ENCODE assay signal across 8 mouse cellular contexts in the genomic region with DNA sequence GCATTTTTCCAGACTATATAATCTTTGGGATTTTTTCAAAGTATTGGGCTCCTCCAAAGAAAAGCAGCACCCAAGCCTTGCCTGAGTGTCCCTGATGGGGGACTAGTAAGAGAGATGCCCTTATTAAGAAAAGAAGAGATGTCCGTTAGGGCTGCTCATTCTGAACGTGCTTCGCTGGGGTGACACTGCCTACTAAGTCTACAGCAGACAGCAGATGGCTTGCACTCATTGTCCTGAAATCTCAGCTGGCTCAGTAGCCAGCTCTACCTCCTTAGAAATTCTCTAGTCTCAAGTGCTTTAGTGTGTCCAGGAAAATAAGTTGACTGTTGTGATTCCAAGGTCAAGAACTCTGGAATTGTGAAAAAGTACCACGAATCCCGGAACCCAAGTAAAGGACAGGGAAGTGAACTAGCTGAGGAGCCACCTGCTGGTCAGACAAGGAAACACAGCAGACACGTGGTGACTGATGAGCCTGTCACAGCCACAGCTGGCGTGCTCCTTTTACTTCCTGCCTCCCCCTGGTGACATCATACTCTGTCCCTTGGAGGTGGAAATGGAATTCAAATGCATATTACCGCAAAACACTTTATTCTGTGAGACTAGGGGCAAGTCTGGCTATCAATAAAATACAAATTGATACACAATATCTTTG.
DNase-seq lines count a peak whose midpoint lies in the region; ATAC-seq and TF ChIP-seq lines count a peak whose summit lies in the region.
"Had no signal": no experiment of that assay in that cellular context is flagged by ENCODE, and none has a peak within 500 bp of the region (broad histone marks: within the 10 kb centered on the region; RNA-seq: fewer than 3 reads in every experiment).

No protein-coding gene starts in this region.

- no peak overlapping the region for H3K9ac ChIP-seq in kidney, embryonic 15.5 days
- H3K9ac ChIP-seq in lung, embryonic 16.5 days (ENCODE audit: low read length) = no peak overlapping the region
- H3K9ac ChIP-seq: hindbrain, embryonic 15.5 days had no signal

- H3K4me3 ChIP-seq in kidney, embryonic 15.5 days (replicated peaks) = no peak overlapping the region
- H3K4me3 ChIP-seq in lung, embryonic 16.5 days (ENCODE audit: low read length) = no peak overlapping the region
- H3K4me3 ChIP-seq: hindbrain, embryonic 15.5 days had no signal

- no peak overlapping the region for H3K4me2 ChIP-seq in kidney, embryonic 15.5 days
- no peak overlapping the region for H3K4me2 ChIP-seq in lung, embryonic 16.5 days (ENCODE audit: low read depth, low read length)
- H3K4me2 ChIP-seq: hindbrain, embryonic 15.5 days had no signal

- DNase-seq in CD4-positive, CD25-positive, alpha-beta regulatory T cell, adult 2 months (ENCODE audit: low read depth, low spot score) = peak; percentile 89
- peak; percentile 6 for DNase-seq in Patski (ENCODE audit: low read depth, low spot score)
- peak; percentile 65 to 69 for DNase-seq in cerebellum, postnatal 10 days
- peak; percentile 13 to 17 for DNase-seq in gastrocnemius, postnatal 36 days
- peak; percentile 29 to 41 for DNase-seq in right cerebral cortex, adult 2 months (ENCODE audit: low spot score in 2 of 2)

- peak; percentile 80 for ATAC-seq in Patski
- ATAC-seq in kidney, embryonic 15.5 days (replicated peaks; ENCODE audit: low FRiP score) = peak; percentile 78
- peak; percentile 60 for ATAC-seq in lung, embryonic 16.5 days (ENCODE audit: low read depth)

- CTCF ChIA-PET in Patski (lab: Charles Lee) = interaction anchor here (0.9 to 5.4 kb wide), 7 partner anchors 12 to 233 kb away, joined by 3 to 32 read pairs (median 4); a partner anchor contains a TSS

- in situ Hi-C loops in Patski (cut with MboI; ENCODE audit: low pct_unique_long_range_greater_than_20kb) = loop anchor here (10.0 kb wide), 2 partner anchors 78 to 228 kb away; a partner anchor contains a TSS

- POLR2A ChIA-PET in Patski (lab: Charles Lee) = no interaction called here

- H3K27me3 ChIP-seq in Patski = peaks cover 21% of the 10 kb centered on the region
- H3K27me3 ChIP-seq in kidney, embryonic 15.5 days = no peaks in the 10 kb centered on the region
- H3K27me3 ChIP-seq in lung, embryonic 16.5 days (ENCODE audit: control insufficient read depth, insufficient read depth, low read depth, low read length) = no peaks in the 10 kb centered on the region
- H3K27me3 ChIP-seq: hindbrain, embryonic 15.5 days had no signal

- WGBS in kidney, embryonic 15.5 days = 50% methylated on average over 8 of the region's 8 CpGs
- WGBS in lung, embryonic 16.5 days = 47% methylated on average over 8 of the region's 8 CpGs

- no peaks in the 10 kb centered on the region for H3K9me3 ChIP-seq in kidney, embryonic 15.5 days (replicated peaks)
- H3K9me3 ChIP-seq in lung, embryonic 16.5 days (ENCODE audit: control insufficient read depth, low read length) = no peaks in the 10 kb centered on the region
- H3K9me3 ChIP-seq: hindbrain, embryonic 15.5 days had no signal

- intact Hi-C loops in gastrocnemius, postnatal 36 days (cut with DNase I) = no loop called here

- no peak overlapping the region for H3K27ac ChIP-seq in kidney, embryonic 15.5 days
- no peak overlapping the region for H3K27ac ChIP-seq in lung, embryonic 16.5 days (ENCODE audit: low read length)
- H3K27ac ChIP-seq: hindbrain, embryonic 15.5 days had no signal

- TF ChIP-seq CTCF in Patski (IDR thresholded peaks at IDR 0.05) = peak; percentile 83

- H3K36me3 ChIP-seq in kidney, embryonic 15.5 days = no peaks in the 10 kb centered on the region
- H3K36me3 ChIP-seq in lung, embryonic 16.5 days (ENCODE audit: control insufficient read depth, insufficient read depth, low read length) = no peaks in the 10 kb centered on the region
- H3K36me3 ChIP-seq: hindbrain, embryonic 15.5 days had no signal

- no peaks in the 10 kb centered on the region for H3K4me1 ChIP-seq in kidney, embryonic 15.5 days
- no peaks in the 10 kb centered on the region for H3K4me1 ChIP-seq in lung, embryonic 16.5 days (replicated peaks; ENCODE audit: control insufficient read depth, insufficient read depth, low read length)
- H3K4me1 ChIP-seq: hindbrain, embryonic 15.5 days had no signal

Comparison
In these comparisons a context has a peak if more than half of its experiments do, and no peak if none do; other contexts are left out.
1. DNase-seq: peak in every context shown above with its lines; median percentile 89 in CD4-positive, CD25-positive, alpha-beta regulatory T cell, adult 2 months; 67 in cerebellum, postnatal 10 days; 35 in right cerebral cortex, adult 2 months; 15 in gastrocnemius, postnatal 36 days; 6 in Patski.